Mouse (Mus musculus) embryonic facial prominence, embryonic 10.5 days (tissue): ENCODE results near the gene Gm3285. TPM values are rescaled to one million over a fixed set of nuclear protein-coding genes. Genes with fewer than 3 reads are reported as not detected.

Source experiments
- DNase-seq: peaks from one replicate; pipeline ENCODE4 v3.0.0-alpha.2; 2017; ENCODE audit warnings: low spot score
- H3K27ac ChIP-seq: fragments of 300-500 bp; sonication (generic); replicated peaks from 2 replicates; pipeline ENCODE4 v1.5.1; 2016; ENCODE audit warnings: mild to moderate bottlenecking
- H3K27me3 ChIP-seq: fragments of 300-500 bp; sonication (generic); replicated peaks from 2 replicates; pipeline ENCODE4 v1.6.1; 2016; ENCODE audit warnings: low read depth, mild to moderate bottlenecking; ENCODE audit not compliant: poor library complexity, severe bottlenecking
- H3K36me3 ChIP-seq: fragments of 300-500 bp; sonication (generic); replicated peaks from 2 replicates; pipeline ENCODE4 v1.6.1; 2016; ENCODE audit warnings: mild to moderate bottlenecking, moderate library complexity
- H3K4me1 ChIP-seq: fragments of 300-500 bp; sonication (generic); 2 replicates; pipeline ENCODE4 v1.6.1; 2016
- H3K4me3 ChIP-seq: fragments of 300-500 bp; sonication (generic); 2 replicates; pipeline ENCODE4 v1.5.1; 2016; ENCODE audit warnings: mild to moderate bottlenecking, moderate library complexity
- H3K9me3 ChIP-seq: fragments of 300-500 bp; sonication (generic); 2 replicates; pipeline ENCODE4 v1.6.1; 2016; ENCODE audit warnings: mild to moderate bottlenecking
- WGBS: fragments of 180-500 bp; shearing (Covaris S2); methylation state at CpG from one replicate; pipeline ENCODE4 v1.1.7; 2016; 5-methylcytosine and 5-hydroxymethylcytosine counted together
- polyA plus RNA-seq: library from polyadenylated mRNA; unstranded; fragments of >200 nt; fragmentation: Nextera tagmentation; extraction: Ambion mirVana; gene quantifications from 2 replicates; pipeline ENCODE4 v1.2.1, GENCODE M21; 2016

Gm3285 gene
- polyA plus RNA-seq, 1 experiment from 2014 or later: not detected

DNA sequence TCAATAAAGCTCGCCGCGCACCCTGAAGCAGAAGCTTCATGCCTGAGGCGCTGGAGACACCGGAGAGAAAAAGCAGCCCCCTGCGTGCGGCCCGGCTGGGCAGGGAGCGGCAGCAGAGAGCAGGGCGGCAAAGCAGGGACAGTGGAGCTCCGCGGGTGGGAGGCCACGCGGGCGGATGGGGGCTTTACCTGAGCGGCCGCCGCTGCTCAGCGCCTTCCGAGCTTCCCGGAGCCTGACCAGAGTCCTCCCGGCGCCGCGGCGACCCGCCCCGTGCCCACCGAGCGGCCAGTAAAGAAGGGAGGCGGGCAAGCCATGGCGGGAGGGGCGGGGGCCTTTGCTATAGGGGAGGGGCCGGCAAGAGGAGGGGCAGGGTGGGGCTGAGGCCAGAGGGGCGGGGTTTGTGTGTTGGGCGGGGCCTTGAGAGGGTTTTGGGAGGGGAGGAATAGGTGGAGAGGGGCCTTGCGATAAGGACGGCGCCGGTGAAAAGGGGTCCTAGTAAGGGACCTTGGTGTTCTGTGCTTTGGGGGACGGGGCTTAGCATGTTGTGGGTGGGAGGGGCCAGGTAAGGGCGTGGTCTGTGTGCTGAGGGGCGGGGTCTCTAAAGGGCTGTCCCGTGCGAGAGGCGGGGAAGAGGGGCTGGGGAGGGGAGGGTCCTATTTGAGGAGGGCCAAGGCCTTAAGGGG is 40.6 kb downstream of the Gm3285 start, which contains the start of gene Lrrc3:
Lrrc3 (minus strand) TSS at position 326 of the 683 bp plus-strand sequence.
- DNase-seq: peak; percentile 88
- Histone ChIP-seq H3K9me3 (no peaks in the 10 kb centered on the region), H3K27me3 (peaks cover 25% of the 10 kb centered on the region), H3K27ac (peak within 1 kb of the TSS; percentile 81), H3K36me3 (no peaks in the 10 kb centered on the region), H3K4me3 (peak within 1 kb of the TSS; percentile 77), H3K4me1 (peaks cover 23% of the 10 kb centered on the region)
- under 1% methylated on average over 46 of the region's 46 CpGs for WGBS

DNA sequence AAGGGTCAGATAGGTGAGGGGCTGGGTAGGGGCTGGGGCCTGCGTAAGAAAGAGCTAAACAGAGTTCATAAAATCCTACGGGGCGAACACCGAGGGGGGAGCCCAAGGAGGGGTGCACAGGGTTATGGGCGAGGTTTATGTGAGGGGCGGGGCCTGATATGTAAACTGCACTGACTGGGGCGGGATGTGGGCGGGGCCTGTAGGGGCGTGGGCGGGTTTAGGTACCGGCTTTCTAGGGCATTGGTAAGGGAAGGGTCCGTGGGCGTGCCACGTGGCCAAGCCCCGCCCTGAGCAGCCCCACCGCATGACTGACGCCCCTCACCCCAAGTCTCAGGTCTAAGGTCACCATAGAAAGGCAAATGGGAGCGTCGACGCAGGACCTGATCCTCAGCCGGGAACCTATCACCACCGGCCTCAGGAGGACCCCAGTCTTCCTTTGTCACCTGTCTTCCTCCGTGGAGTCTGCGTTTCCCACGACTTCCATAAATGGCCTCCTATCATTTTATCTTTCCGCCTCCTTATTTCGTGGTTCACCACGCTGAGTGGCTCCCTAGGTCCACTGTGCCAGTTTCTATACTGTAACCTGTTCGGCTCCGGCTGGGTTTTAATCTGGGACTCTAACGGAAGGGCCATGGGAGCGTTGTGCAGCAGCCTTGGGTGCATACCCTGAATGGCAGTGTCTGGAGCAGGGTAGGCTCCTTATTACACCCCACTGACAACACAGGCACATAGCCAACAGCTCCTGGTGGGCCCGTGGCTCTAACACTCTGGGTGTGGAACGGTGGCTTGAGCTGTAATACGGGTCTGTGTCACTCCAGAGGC is 41.3 kb downstream of the Gm3285 start:
- peak overlapping the region; percentile 81; the same call in 1 of the 2 replicates for H3K27ac ChIP-seq
- peaks cover 23% of the 10 kb centered on the region for H3K4me1 ChIP-seq
- WGBS: 7% methylated on average over 35 of the region's 35 CpGs
- H3K4me3 ChIP-seq: peak overlapping the region; percentile 77
- no peaks in the 10 kb centered on the region for H3K36me3 ChIP-seq
- DNase-seq: peak; percentile 87
- H3K9me3 ChIP-seq: no peaks in the 10 kb centered on the region
- peaks cover 25% of the 10 kb centered on the region for H3K27me3 ChIP-seq

Other genes starting within 250 kb of the Gm3285 start
- gene Ube2g2, start 239.7 kb upstream of the Gm3285 start, polyA plus RNA-seq: 98.9 and 101 TPM in 2 replicates
- gene Tspear, start 175.4 kb upstream of the Gm3285 start, polyA plus RNA-seq: 0.97 and 1.2 TPM in 2 replicates
- gene Gm19402, start 171.2 kb upstream of the Gm3285 start, polyA plus RNA-seq: not detected in 2 replicates
- gene Gm9508, start 164.7 kb upstream of the Gm3285 start, polyA plus RNA-seq: not detected in 2 replicates
- gene Gm10272, start 155.3 kb upstream of the Gm3285 start, polyA plus RNA-seq: not detected in 2 replicates
- gene Gm10024, start 150.5 kb upstream of the Gm3285 start, polyA plus RNA-seq: not detected in 2 replicates
- gene Gm10142, start 146.2 kb upstream of the Gm3285 start, polyA plus RNA-seq: not detected in 2 replicates
- not detected in 2 replicates for gene Krtap12-1, start 141.4 kb upstream of the Gm3285 start, polyA plus RNA-seq
- not detected in 2 replicates for gene Gm10100, start 135.5 kb upstream of the Gm3285 start, polyA plus RNA-seq
- gene Gm18596, start 119.3 kb upstream of the Gm3285 start, polyA plus RNA-seq: not detected in 2 replicates
- gene Gm9736, start 110.6 kb upstream of the Gm3285 start, polyA plus RNA-seq: not detected in 2 replicates
- gene Gm3233, start 102.3 kb upstream of the Gm3285 start, polyA plus RNA-seq: not detected in 2 replicates
- not detected in 2 replicates for gene Gm3238, start 90.7 kb upstream of the Gm3285 start, polyA plus RNA-seq
- not detected in 2 replicates for gene Gm7138, start 85.0 kb upstream of the Gm3285 start, polyA plus RNA-seq
- gene Gm3250, start 79.4 kb upstream of the Gm3285 start, polyA plus RNA-seq: not detected in 2 replicates
- not detected in 2 replicates for gene Gm7137, start 73.8 kb upstream of the Gm3285 start, polyA plus RNA-seq
- gene Gm9639, start 66.9 kb upstream of the Gm3285 start, polyA plus RNA-seq: not detected in 2 replicates
- not detected in 2 replicates for gene Gm19668, start 62.8 kb upstream of the Gm3285 start, polyA plus RNA-seq
- gene Gm9507, start 50.1 kb upstream of the Gm3285 start, polyA plus RNA-seq: not detected in 2 replicates
- not detected in 2 replicates for gene Gm2696, start 47.3 kb upstream of the Gm3285 start, polyA plus RNA-seq
- not detected in 2 replicates for gene Krtap10-4, start 34.9 kb upstream of the Gm3285 start, polyA plus RNA-seq
- gene Krtap10-10, start 26.0 kb upstream of the Gm3285 start, polyA plus RNA-seq: not detected in 2 replicates
- gene Gm36176, start 15.2 kb upstream of the Gm3285 start, polyA plus RNA-seq: not detected in 2 replicates
- gene Gm10318, start 9.1 kb upstream of the Gm3285 start, polyA plus RNA-seq: not detected in 2 replicates
- 2.2 and 2.3 TPM in 2 replicates for gene Lrrc3, start 40.6 kb downstream of the Gm3285 start, polyA plus RNA-seq
- gene Trpm2, start 108.6 kb downstream of the Gm3285 start, polyA plus RNA-seq: 0.54 and 0.85 TPM in 2 replicates
- 31.0 and 33.7 TPM in 2 replicates for gene 1810043G02Rik, start 116.5 kb downstream of the Gm3285 start, polyA plus RNA-seq
- 234 and 275 TPM in 2 replicates for gene Pfkl, start 148.1 kb downstream of the Gm3285 start, polyA plus RNA-seq
- 0.34 TPM in 1 of 2 replicates, not detected in the other for gene Dnmt3l, start 180.0 kb downstream of the Gm3285 start, polyA plus RNA-seq
- 0.24 and 0.25 TPM in 2 replicates for gene Aire, start 181.6 kb downstream of the Gm3285 start, polyA plus RNA-seq
- 2.5 and 2.8 TPM in 2 replicates for gene Icosl, start 207.3 kb downstream of the Gm3285 start, polyA plus RNA-seq